Mouse (Mus musculus): ENCODE results near the gene Col5a2.
"Not testable (repeated sequence)": the region's sequence is repeated elsewhere in the genome, so short reads cannot be mapped to it uniquely, and the experiment has no call there.

The Col5a2 gene

GRCm38 (mm10) chr1:45502865-45503332, at the start of gene Col5a2:
Gene Col5a2, minus strand, starts transcription at chr1:45503282.
- DNase-seq = peak; percentile 65

GRCm38 (mm10) chr1:45550531-45550930, 47.4 kb upstream of the Col5a2 start:
- DNase-seq = no peak

DNA sequence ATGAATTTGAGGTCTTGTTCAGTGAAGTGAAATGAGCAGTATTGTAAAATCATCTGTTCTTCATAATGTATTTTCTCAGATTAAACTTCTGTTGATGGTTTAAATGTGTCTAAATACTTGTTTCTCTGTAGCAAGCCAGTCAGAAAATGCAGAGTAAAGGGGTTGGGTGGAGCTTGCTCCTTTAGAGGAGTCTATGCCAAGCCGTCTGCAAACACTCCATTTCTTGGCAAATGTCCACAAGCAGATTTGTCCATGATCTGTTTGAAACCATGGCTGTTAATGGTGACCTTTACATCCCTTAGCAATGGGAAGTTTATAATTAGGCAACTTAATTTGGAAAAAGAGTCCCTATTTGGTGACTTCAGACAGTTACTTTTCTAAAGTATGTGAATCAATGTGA, 38.8 kb upstream of the Col5a2 start:
- peak; percentile 63 for DNase-seq

- no peak for DNase-seq
Measured at GRCm38 (mm10) chr1:45541161-45541560, 38.1 kb upstream of the Col5a2 start.

DNA sequence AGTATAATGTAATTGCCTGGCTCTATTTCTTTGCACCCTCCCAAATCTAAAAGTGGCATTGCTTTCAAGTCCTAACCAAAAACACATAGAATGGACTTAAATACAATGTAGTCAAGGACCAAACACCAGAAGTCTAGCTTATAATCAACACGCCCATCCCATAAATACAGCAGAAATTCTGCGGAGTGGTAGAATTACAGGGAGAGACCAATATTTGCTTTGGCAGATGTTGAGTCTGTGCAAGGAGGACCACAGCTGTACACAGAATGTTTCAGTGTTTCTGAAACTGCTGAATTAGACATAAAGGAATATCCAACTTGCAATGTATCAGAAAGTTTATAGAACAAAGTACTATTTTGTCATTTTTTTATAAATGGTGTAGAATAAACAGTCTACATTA, 28.4 kb upstream of the Col5a2 start:
- no peak for DNase-seq

DNA sequence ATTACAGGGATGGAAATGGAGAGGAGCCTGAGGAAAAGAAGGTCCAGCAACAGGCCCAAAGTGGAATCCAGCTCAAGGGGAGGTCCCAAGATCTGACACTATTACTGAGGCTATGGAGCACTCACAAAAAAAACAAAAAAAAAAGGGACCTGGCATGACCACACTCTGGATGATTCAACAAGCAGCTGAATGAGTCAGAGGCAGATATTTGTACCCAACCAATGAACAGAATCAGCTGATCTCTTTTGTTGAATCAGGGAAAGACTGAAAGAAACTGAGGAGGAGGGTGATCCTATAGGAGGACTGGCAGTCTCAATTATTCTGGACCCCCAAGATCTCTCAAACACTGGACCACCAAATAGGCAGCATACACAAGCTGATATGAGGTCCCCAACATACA, 24.4 kb upstream of the Col5a2 start:
- DNase-seq = not testable (repeated sequence)

- no peak for DNase-seq
Measured at GRCm38 (mm10) chr1:45523601-45524000, 20.5 kb upstream of the Col5a2 start.

DNA sequence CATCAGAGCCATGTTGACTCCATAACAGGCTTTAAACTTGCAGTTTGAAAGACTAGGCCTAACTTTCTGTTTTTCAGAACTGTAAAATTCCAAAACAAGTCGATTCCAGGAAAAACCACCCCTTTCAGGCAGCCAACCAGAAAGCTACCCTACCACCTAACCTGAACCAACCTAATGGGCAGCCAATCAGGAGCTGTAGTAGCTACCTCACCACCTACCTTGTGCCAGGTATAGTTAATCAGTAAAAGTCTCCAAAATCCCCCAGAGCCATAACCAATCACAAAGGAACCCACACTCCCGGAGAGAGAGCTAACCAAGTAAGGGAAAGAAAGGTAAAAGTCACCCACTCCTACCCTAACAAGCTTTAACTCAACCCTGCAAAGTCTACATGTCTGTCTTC, 18.4 kb upstream of the Col5a2 start:
- DNase-seq = no peak

DNA sequence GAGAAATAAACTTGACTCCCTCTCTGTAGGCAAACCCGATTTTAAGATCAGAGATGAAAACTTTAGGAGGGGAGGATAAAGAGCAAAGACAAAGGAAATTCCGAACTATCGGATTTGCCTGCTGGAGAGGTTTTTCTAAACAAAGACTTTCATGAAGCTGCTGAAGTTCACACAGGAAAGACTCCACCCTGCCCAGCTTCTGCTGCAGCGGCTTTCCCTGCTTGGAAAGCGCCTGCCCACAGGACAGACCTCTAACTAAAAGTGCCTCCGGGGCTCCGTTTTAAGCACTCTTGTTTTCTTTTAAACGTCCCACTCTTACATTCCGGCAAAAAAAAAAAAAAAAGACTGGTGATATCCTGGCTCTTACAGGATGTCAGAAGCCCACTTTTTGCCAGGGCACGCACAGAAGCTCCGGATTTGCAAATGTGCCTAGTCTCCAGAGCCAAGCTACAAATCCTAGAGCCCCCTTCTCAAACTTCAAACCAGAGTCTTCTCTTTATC, 791 bp downstream of the Col5a2 start:
- peak; percentile 47 for DNase-seq

- no peak for DNase-seq
Measured at GRCm38 (mm10) chr1:45501437-45501836, 1.6 kb downstream of the Col5a2 start.

- DNase-seq = no peak
Measured at GRCm38 (mm10) chr1:45500456-45500855, 2.6 kb downstream of the Col5a2 start.

DNA sequence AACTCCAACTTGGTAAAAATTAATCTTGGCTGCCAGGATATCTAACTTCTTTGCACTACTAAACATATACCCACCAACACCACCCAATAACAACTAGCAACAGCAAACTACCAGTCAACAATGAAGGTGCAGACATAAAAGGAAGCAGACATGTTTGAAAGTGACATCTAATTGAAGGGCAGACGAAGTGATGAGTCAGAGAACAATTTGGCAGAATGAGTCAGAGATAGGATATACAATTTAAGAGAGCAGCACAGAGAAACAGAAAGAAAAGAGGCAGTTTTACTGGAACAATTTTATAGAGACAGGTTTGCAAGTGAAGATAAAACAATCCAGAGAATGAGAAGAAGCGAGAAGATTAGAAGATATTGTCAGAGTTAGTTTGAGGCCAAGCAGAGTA, 8.1 kb downstream of the Col5a2 start:
- DNase-seq = no peak

GRCm38 (mm10) chr1:45492130-45492723, 10.9 kb downstream of the Col5a2 start:
- no peak for DNase-seq

DNA sequence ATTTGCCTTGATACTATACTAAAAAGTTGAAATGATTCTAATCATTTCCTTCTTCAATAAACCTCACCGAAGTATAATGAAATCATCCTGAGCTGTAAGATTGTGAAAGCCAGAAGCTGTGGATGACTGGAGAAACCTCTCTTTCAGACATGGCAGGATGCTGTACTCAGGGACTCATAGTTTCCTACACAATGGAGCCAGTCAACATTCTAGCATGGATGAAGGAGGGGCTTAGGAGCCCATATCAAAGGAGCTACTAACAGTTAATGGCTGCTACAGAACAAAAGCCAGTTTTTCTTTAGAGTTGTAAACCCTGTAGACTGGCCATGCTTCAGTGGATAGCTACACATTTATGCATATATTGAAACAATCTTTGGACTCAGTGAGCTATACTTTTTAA, 12.6 kb downstream of the Col5a2 start:
- no peak for DNase-seq

DNA sequence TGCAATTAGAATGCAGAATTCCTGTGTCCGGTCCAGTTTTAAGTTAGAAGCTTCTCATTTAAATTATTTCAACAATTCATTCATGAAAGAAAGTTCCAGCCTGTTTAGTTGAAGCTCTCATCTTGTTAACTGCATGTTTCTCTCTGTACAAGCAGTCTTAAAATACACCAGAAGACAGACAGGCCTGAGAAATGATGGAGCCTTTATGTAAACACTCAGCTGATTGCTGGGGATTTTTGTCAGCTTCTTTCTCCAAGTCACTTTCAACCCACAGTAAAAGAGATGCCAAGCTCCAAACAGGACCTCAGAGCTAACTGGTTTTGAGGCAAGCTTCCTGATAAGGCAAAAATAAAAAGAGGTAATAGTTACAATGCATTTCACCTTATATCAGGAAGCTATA, 14.8 kb downstream of the Col5a2 start:
- no peak for DNase-seq

DNA sequence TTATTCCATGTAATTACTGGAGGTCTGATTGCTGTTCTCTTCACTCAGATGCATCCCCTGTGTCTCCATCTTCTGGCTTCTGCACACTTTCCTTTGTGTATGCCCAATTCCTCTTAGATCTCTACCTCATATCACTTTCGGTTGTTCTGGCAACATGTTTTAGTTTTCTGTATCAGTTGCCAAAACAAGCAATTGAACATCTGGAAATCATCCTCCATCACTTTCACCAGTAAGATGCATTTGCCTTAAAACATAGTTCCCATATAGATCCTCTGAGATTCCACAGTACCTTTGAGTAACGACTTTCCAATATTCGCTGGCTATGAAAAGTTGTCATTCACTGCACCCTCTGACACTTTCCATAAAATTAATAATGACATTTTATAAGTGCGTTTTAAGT, 20.1 kb downstream of the Col5a2 start:
- no peak for DNase-seq

- DNase-seq = no peak
Measured at GRCm38 (mm10) chr1:45481876-45482275, 21.2 kb downstream of the Col5a2 start.

DNA sequence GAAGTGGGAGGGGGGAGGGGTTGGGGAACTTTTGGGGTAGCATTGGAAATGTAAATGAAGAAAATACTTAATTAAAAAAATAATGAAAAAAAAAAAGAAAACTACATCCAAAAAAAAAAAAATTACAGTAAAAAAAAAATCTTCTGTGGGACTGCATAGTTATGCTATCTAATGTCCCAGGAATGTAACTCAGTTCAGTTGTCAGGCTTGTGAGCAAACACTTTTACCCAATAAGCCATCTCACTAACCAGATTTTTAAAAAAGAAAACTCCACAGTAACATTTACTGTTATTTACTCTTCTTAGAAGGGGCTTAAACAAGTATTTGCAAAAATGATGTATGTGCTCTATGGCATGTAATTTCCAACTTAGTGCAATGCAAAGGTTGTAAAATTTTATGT, 24.0 kb downstream of the Col5a2 start:
- no peak for DNase-seq

DNA sequence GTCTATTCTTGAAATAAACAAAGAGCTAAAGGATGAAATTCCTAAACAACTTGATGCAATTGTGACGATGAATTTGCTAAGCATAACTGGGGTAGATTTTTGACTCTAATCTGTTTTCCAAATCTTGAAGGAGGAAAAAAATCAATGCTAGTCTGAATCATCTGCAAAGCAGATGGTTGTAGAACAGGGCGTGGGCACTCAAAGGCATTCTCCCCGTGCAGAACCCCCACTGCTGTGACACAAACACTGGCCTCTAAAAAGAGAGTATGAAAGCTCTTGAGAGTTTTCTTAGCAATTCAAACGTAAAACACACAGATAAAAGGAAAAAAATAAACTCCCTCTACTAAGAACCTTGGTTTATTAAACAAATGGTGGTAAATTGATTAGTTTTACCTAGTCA, 30.3 kb downstream of the Col5a2 start:
- no peak for DNase-seq

DNA sequence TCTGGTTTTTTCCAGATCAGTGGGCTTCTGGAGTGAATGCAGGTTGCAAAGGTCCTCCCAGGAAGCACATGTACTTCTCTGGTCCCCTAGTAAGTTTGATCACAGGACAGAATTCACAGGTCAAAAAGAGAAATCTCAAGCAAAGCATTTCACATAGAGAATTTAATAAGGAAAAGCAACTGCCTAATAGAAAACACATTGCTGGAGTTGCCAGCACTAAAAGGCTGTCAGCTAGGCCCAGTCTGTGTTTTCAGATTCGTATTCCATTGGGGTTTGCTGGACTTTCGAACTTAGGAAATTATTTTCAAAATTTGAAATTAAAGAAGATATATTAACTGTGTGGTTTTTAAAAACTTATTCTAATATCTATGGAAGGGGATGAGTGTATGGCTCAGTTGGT, 42.3 kb downstream of the Col5a2 start:
- DNase-seq = no peak

DNA sequence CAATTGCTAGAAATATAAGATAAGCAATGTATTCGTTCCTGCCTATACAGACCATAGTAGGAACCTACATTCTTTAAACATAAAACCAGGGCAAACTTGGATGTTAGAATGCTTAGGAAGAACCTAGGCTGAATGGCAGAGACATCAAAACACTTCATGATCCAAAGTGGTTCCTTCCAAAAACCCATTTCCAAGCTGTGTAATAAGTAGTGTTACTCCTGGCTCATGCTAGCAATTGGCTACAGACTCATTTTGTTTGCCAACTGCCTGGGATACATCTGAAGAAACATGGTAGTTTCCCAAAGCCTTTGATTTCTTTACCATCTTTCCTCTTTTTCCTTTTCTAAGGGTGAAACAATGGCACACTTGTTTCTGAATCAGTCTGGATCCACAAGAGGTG, 47.3 kb downstream of the Col5a2 start:
- no peak for DNase-seq

GRCm38 (mm10) chr1:45448856-45449255, 54.2 kb downstream of the Col5a2 start:
- no peak for DNase-seq

- DNase-seq = peak; percentile 32
Measured at GRCm38 (mm10) chr1:45431922-45432321, 71.2 kb downstream of the Col5a2 start.

- peak; percentile 59 for DNase-seq
Measured at GRCm38 (mm10) chr1:45430520-45430919, 72.6 kb downstream of the Col5a2 start.

GRCm38 (mm10) chr1:45429145-45429544, 73.9 kb downstream of the Col5a2 start:
- DNase-seq = not testable (repeated sequence)

Data from lung, postnatal 14 days (tissue).